Mouse (Mus musculus) macrophage (primary cell): ENCODE results near the gene Rbm45. TPM values are rescaled to one million over a fixed set of nuclear protein-coding genes. Genes with fewer than 3 reads are reported as not detected.

ENCODE experiments used
- H3K27ac ChIP-seq: fragments of 350-480 bp; formaldehyde crosslinking; 2 replicates; pipeline ENCODE4 v1.9.0; 2021
- H3K36me3 ChIP-seq: fragments of 350-480 bp; formaldehyde crosslinking; 2 replicates; pipeline ENCODE4 v1.9.0; 2021; ENCODE audit errors: inconsistent target
- H3K4me3 ChIP-seq: fragments of 350-480 bp; formaldehyde crosslinking; 2 replicates; pipeline ENCODE4 v1.9.0; 2021; ENCODE audit errors: inconsistent target
- H3K79me2 ChIP-seq: fragments of 350-480 bp; formaldehyde crosslinking; 2 replicates; pipeline ENCODE4 v1.9.0; 2021; ENCODE audit errors: inconsistent target
- WGBS: methylation state at CpG from one replicate; pipeline ENCODE4 v1.1.7; 2026; ENCODE audit warnings: inconsistent platforms; ENCODE audit not compliant: missing documents; 5-methylcytosine and 5-hydroxymethylcytosine counted together
- polyA plus RNA-seq: library from polyadenylated mRNA; stranded (reverse); fragments of 250-400 nt; gene quantifications from 3 replicates; pipeline ENCODE4 v1.2.4, GENCODE M21; 2018; ENCODE audit warnings: inconsistent platforms

The Rbm45 gene
- polyA plus RNA-seq, 1 experiment from 2014 or later: 30.3 TPM

- H3K27ac ChIP-seq: no peak overlapping the region
- H3K79me2 ChIP-seq: no peaks in the 10 kb centered on the region
- 93% methylated on average over 14 of the region's 14 CpGs for WGBS
- H3K36me3 ChIP-seq: no peaks in the 10 kb centered on the region
- no peak overlapping the region for H3K4me3 ChIP-seq
These were observed 47.8 kb downstream of the Rbm45 start for GRCm38 (mm10) chr2:76417446-76418141.

GRCm38 (mm10) chr2:76418142-76418518 is 48.3 kb downstream of the Rbm45 start:
- Histone ChIP-seq H3K4me3 (no peak overlapping the region), H3K36me3 (no peaks in the 10 kb centered on the region), H3K79me2 (no peaks in the 10 kb centered on the region), H3K27ac (no peak overlapping the region)
- WGBS: 92% methylated on average over 3 of the region's 3 CpGs

- 74% methylated on average over 6 of the region's 6 CpGs for WGBS
- Histone ChIP-seq H3K36me3 (no peaks in the 10 kb centered on the region), H3K27ac (no peak overlapping the region), H3K79me2 (no peaks in the 10 kb centered on the region), H3K4me3 (no peak overlapping the region)
These were observed 51.7 kb downstream of the Rbm45 start for GRCm38 (mm10) chr2:76421411-76421924.

- 66% methylated on average over 3 of the region's 3 CpGs for WGBS
- no peak overlapping the region for H3K4me3 ChIP-seq
- no peak overlapping the region for H3K27ac ChIP-seq
- H3K36me3 ChIP-seq: no peaks in the 10 kb centered on the region
- no peaks in the 10 kb centered on the region for H3K79me2 ChIP-seq
These were observed 57.0 kb downstream of the Rbm45 start for GRCm38 (mm10) chr2:76426816-76427215.

- 64% methylated on average over 3 of the region's 3 CpGs for WGBS
These were observed 59.5 kb downstream of the Rbm45 start for GRCm38 (mm10) chr2:76429318-76429717.

GRCm38 (mm10) chr2:76429855-76430254 is 60.1 kb downstream of the Rbm45 start:
- Histone ChIP-seq H3K36me3 (no peaks in the 10 kb centered on the region), H3K27ac (no peak overlapping the region), H3K4me3 (no peak overlapping the region), H3K79me2 (no peaks in the 10 kb centered on the region)
- whole genome bisulfite sequencing: 83% methylated on average over 5 of the region's 5 CpGs

More at GRCm38 (mm10) chr2:76429318-76429717, 59.5 kb downstream of the Rbm45 start:
- no peak overlapping the region for H3K4me3 ChIP-seq
- no peak overlapping the region for H3K27ac ChIP-seq
- no peaks in the 10 kb centered on the region for H3K36me3 ChIP-seq
- H3K79me2 ChIP-seq: no peaks in the 10 kb centered on the region

- 93% methylated on average over 3 of the region's 3 CpGs for WGBS
- Histone ChIP-seq H3K36me3 (no peaks in the 10 kb centered on the region), H3K27ac (no peak overlapping the region), H3K4me3 (no peak overlapping the region), H3K79me2 (no peaks in the 10 kb centered on the region)
These were observed 60.8 kb downstream of the Rbm45 start for GRCm38 (mm10) chr2:76430539-76430938.

Other genes starting within 250 kb of the Rbm45 start
- not detected in 3 replicates for gene Pde11a, start 31.2 kb upstream of the Rbm45 start, polyA plus RNA-seq
- not detected in 3 replicates for gene Cyct, start 9.5 kb upstream of the Rbm45 start, polyA plus RNA-seq
- not detected in 3 replicates for gene Osbpl6, start 36.5 kb downstream of the Rbm45 start, polyA plus RNA-seq